Mouse (Mus musculus) adipocyte (in vitro differentiated cells): ENCODE results near the gene Abcg5.

Source experiments
- DNase-seq: peaks from one replicate; pipeline ENCODE4 v3.0.0-alpha.2; 2016; ENCODE audit warnings: low spot score

Abcg5 gene

GRCm38 (mm10) chr17:84644292-84645050 lies 38.3 kb downstream of the Abcg5 start:
- no peak for DNase-seq

- no peak for DNase-seq
Observed at GRCm38 (mm10) chr17:84642324-84642723, 40.5 kb downstream of the Abcg5 start.

GRCm38 (mm10) chr17:84641893-84642292 lies 40.9 kb downstream of the Abcg5 start:
- peak; percentile 20 for DNase-seq

- no peak for DNase-seq
Observed at GRCm38 (mm10) chr17:84639796-84640378, 42.9 kb downstream of the Abcg5 start.

GRCm38 (mm10) chr17:84637971-84638370 lies 44.8 kb downstream of the Abcg5 start:
- DNase-seq = no peak

GRCm38 (mm10) chr17:84636328-84636727 lies 46.5 kb downstream of the Abcg5 start:
- no peak for DNase-seq

GRCm38 (mm10) chr17:84633443-84633842 lies 49.4 kb downstream of the Abcg5 start:
- no peak for DNase-seq

GRCm38 (mm10) chr17:84631836-84632235 lies 51.0 kb downstream of the Abcg5 start:
- no peak for DNase-seq

- no peak for DNase-seq
Observed at GRCm38 (mm10) chr17:84628611-84629010, 54.2 kb downstream of the Abcg5 start.

- no peak for DNase-seq
Observed at GRCm38 (mm10) chr17:84627721-84628120, 55.1 kb downstream of the Abcg5 start.

- no peak for DNase-seq
Observed at GRCm38 (mm10) chr17:84626857-84627305, 55.9 kb downstream of the Abcg5 start.

GRCm38 (mm10) chr17:84626276-84626856 lies 56.4 kb downstream of the Abcg5 start, which contains the start of gene Dync2li1:
TSS of gene Dync2li1 (plus strand) at chr17:84626496.
- peak; percentile 95 for DNase-seq

GRCm38 (mm10) chr17:84622873-84623272 lies 59.9 kb downstream of the Abcg5 start:
- DNase-seq = peak; percentile 29

- peak; percentile 28 for DNase-seq
Observed at GRCm38 (mm10) chr17:84622028-84622427, 60.8 kb downstream of the Abcg5 start.

- no peak for DNase-seq
Observed at GRCm38 (mm10) chr17:84621209-84621608, 61.6 kb downstream of the Abcg5 start.

GRCm38 (mm10) chr17:84620610-84621009 lies 62.2 kb downstream of the Abcg5 start:
- no peak for DNase-seq

GRCm38 (mm10) chr17:84620076-84620475 lies 62.7 kb downstream of the Abcg5 start:
- no peak for DNase-seq

GRCm38 (mm10) chr17:84619112-84619511 lies 63.7 kb downstream of the Abcg5 start:
- DNase-seq = no peak

GRCm38 (mm10) chr17:84617953-84618352 lies 64.9 kb downstream of the Abcg5 start:
- DNase-seq = no peak

- no peak for DNase-seq
Observed at GRCm38 (mm10) chr17:84616526-84617074, 66.2 kb downstream of the Abcg5 start.

GRCm38 (mm10) chr17:84615811-84616210 lies 67.0 kb downstream of the Abcg5 start:
- DNase-seq = peak; percentile 14

- peak; percentile 90 for DNase-seq
Observed at GRCm38 (mm10) chr17:84611971-84612370, 70.8 kb downstream of the Abcg5 start.

- peak; percentile 87 for DNase-seq
Observed at GRCm38 (mm10) chr17:84611500-84611899, 71.3 kb downstream of the Abcg5 start.
